Mouse (Mus musculus) spleen, adult 2 months (tissue): ENCODE data around the gene Rpgrip1. TPM values are rescaled to one million over a fixed set of nuclear protein-coding genes. Genes with fewer than 3 reads are reported as not detected.
A peak's percentile ranks its signal among the peaks of the same experiment; 100 is the strongest.

Experiments
- DNase-seq, 2 experiments: peaks; one replicate each; pipeline versions ENCODE4 v3.0.0 to v3.0.0-alpha.2; 2012 to 2021; ENCODE audit warnings: low spot score in 2 of 2, low read depth in 1 of 2
- H3K27ac ChIP-seq: fragments of 200-500 bp; 2 replicates; pipeline ENCODE4 v1.5.1; 2012; ENCODE audit warnings: low read length, inconsistent platforms; ENCODE audit not compliant: insufficient read depth
- H3K27me3 ChIP-seq: fragments of 200-500 bp; 2 replicates; pipeline ENCODE4 v1.6.1; 2012; ENCODE audit warnings: mild to moderate bottlenecking, moderate library complexity, low read length, inconsistent platforms; ENCODE audit not compliant: control insufficient read depth, insufficient read depth
- H3K36me3 ChIP-seq: fragments of 200-500 bp; 2 replicates; pipeline ENCODE4 v1.6.1; 2012; ENCODE audit warnings: mild to moderate bottlenecking, low read length, inconsistent platforms; ENCODE audit not compliant: control insufficient read depth, insufficient read depth
- H3K4me1 ChIP-seq: fragments of 200-500 bp; 2 replicates; pipeline ENCODE4 v1.6.1; 2011; ENCODE audit warnings: inconsistent platforms; ENCODE audit not compliant: control insufficient read depth, insufficient read depth, insufficient read length
- H3K4me3 ChIP-seq: fragments of 200-500 bp; 2 replicates; pipeline ENCODE4 v1.5.1; 2011; ENCODE audit warnings: mild to moderate bottlenecking, inconsistent platforms; ENCODE audit not compliant: insufficient read depth, insufficient read length; ENCODE audit errors: extremely low read depth
- CTCF ChIP-seq: fragments of 200-500 bp; IDR thresholded peaks from 2 replicates; pipeline ENCODE4 v1.5.1; 2011; ENCODE audit warnings: mild to moderate bottlenecking, inconsistent platforms; ENCODE audit not compliant: insufficient read depth, insufficient read length, insufficient replicate concordance; ENCODE audit errors: extremely low read depth
- POLR2A ChIP-seq: fragments of 200-500 bp; IDR thresholded peaks from 2 replicates; pipeline ENCODE4 v1.6.1; 2011; ENCODE audit warnings: low read depth, low read length, inconsistent platforms
- WGBS: fragments of 180-500 bp; shearing (Covaris S2); methylation state at CpG from one replicate; pipeline ENCODE4 v1.1.7; 2018; 5-methylcytosine and 5-hydroxymethylcytosine counted together
- polyA plus RNA-seq: library from polyadenylated mRNA; depleted of rRNA; stranded (reverse); fragments of >200 nt; gene quantifications from 2 replicates; pipeline ENCODE4 v1.2.3, GENCODE M21; 2012

Gene Rpgrip1
- polyA plus RNA-seq, 1 experiment = 12.8 TPM

DNA sequence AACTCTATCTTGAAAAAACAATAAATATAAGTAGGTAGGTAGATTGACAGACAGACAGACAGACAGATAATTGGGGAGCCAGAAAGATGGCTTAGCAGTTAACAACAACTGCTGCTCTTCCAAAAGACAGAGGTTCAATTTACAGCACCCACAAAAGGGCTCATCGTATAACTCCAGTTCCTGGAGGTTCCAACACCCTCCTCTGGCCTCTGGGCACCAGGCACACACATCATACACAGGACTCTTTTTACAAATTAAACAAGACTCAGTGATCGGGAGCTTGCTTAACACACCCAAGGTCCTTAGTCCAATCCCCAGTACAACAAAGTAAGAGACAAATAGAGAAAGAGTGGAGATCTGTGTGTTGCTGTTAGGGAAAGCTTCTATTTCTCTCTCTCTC lies 5.2 kb upstream of the Rpgrip1 start:
- H3K27me3 ChIP-seq = no peaks in the 10 kb centered on the region
- H3K4me3 ChIP-seq = no peak overlapping the region
- TF ChIP-seq CTCF (no peak), POLR2A (no peak)
- 91% methylated on average over 2 of the region's 2 CpGs for WGBS
- DNase-seq = no peak
- H3K27ac ChIP-seq = no peak overlapping the region
- H3K36me3 ChIP-seq = 0 out of 2 replicates have a peak, but pooled peaks cover 1% of the 10 kb centered on the region
- peaks cover 4% of the 10 kb centered on the region for H3K4me1 ChIP-seq

DNA sequence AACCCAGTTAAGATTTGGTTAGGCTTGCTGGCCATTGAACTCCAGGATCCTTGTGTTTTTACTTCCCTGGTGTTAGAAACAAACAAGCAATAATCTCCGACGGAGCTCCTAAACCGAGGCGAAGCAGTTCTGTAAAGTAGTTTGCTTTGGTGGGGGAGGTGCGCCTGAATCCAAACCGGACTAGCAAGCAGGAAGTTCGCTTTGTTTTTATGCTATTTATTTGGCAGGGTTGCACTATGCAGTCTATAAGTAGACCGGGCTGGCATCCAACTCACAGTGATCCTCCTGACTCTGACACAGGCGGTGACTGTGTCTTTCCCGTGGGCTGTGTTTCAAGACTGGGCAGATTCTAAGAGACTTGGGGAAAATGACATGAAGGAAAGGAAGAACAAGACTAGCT lies 3.8 kb upstream of the Rpgrip1 start:
- Histone ChIP-seq H3K27me3 (no peaks in the 10 kb centered on the region), H3K36me3 (no peaks in the 10 kb centered on the region), H3K4me1 (no peaks in the 10 kb centered on the region), H3K4me3 (no peak overlapping the region), H3K27ac (peak overlapping the region; percentile 7)
- 24% methylated on average over 10 of the region's 10 CpGs for WGBS
- TF ChIP-seq CTCF = no peak
- TF ChIP-seq POLR2A = no peak
- DNase-seq = peak in 1 of 2 experiments; percentile 13

DNA sequence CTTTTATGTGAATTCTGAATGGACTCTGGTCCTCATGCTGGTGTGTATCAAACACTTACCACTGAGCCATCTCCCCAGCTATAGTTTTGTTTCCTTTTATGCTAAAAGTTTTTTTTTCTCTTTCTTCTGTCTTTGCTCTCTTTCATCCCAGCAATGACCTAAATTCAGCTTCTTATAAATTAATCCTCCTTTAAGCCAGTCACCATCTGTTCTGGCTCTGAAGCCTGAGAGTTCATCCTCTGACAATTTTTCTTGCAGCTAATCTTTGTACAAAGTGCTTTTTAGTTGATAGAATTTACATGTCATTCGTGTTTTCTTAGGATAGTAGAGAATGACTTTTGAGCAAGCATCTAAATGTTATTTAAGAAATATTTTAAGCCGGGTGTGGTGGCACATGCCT lies 2.5 kb upstream of the Rpgrip1 start:
- H3K36me3 ChIP-seq = no peaks in the 10 kb centered on the region
- H3K27ac ChIP-seq = no peak overlapping the region
- WGBS = 94% methylated on average over 2 of the region's 2 CpGs
- DNase-seq = no peak
- H3K4me3 ChIP-seq = no peak overlapping the region
- H3K4me1 ChIP-seq = no peaks in the 10 kb centered on the region
- H3K27me3 ChIP-seq = no peaks in the 10 kb centered on the region
- TF ChIP-seq POLR2A = no peak
- no peak for TF ChIP-seq CTCF

DNA sequence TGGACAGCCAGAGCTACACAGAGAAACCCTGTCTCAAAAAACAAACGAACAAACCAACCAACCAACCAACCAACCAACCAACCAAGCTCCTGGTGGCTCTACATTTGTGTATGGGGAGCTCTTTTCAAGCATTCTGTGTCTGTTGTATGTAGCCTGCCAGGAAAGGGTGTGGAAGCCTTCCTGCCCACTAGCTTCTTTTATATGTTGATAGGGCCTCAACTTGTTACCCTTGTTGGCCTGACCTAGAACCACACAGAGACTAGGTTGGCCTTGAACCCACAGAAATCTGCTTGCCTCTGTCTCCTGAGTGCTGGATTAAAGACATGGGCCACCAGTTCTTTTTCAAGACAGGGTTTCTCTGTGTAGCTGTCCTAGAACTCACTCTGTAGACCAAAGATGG lies 3.6 kb downstream of the Rpgrip1 start:
- Histone ChIP-seq H3K4me3 (no peak overlapping the region), H3K4me1 (no peaks in the 10 kb centered on the region), H3K27me3 (no peaks in the 10 kb centered on the region), H3K36me3 (no peaks in the 10 kb centered on the region), H3K27ac (no peak overlapping the region)
- WGBS = 63% methylated on average over 1 of the region's 1 CpGs
- DNase-seq = no peak
- TF ChIP-seq CTCF (no peak), POLR2A (no peak)

DNA sequence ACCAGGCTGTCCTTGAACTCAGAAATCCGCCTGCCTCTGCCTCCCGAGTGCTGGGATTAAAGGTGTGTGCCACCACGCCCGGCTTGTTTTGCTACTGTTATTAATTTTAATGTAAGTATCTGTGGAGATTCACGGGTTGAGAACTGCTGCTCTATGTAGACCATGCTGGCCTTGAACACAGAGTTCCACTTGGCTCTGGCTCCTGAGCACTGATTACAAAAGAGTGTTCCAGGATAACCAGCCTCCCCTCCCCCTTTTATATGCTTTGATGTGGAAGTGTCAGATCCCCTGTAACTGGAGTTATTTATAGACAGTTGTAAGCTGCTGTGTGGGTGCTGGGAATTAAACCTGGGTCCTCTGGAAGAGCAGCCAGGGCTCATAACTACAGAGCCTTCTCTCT lies 6.7 kb downstream of the Rpgrip1 start:
- WGBS = 95% methylated on average over 5 of the region's 5 CpGs
- H3K4me3 ChIP-seq = no peak overlapping the region
- no peak overlapping the region for H3K27ac ChIP-seq
- no peaks in the 10 kb centered on the region for H3K36me3 ChIP-seq
- no peaks in the 10 kb centered on the region for H3K27me3 ChIP-seq
- DNase-seq = no peak
- TF ChIP-seq POLR2A (no peak), CTCF (no peak)
- no peaks in the 10 kb centered on the region for H3K4me1 ChIP-seq

DNA sequence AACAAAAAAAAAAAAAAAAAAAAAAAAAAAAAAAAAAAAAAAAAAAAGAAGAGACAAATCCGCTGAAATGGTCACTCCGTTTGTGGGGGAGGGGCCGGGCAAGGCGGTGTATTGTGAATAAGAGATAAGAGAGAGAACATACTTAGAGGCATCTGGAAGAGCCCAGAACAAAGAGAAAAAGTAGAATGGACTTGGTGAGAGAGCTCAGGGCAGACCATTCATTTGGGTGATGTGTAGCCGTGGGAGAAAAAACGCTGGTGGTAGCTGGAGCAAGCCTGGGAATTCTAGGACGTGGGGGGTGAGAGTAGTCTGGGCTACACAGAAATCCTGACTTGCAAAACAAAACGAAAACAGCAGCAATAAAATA lies 7.9 kb downstream of the Rpgrip1 start:
- no peaks in the 10 kb centered on the region for H3K27me3 ChIP-seq
- no peaks in the 10 kb centered on the region for H3K4me1 ChIP-seq
- TF ChIP-seq POLR2A = no peak
- no peak for TF ChIP-seq CTCF
- H3K36me3 ChIP-seq = no peaks in the 10 kb centered on the region
- WGBS = 59% methylated on average over 8 of the region's 8 CpGs
- DNase-seq = no peak
- H3K4me3 ChIP-seq = no peak overlapping the region
- no peak overlapping the region for H3K27ac ChIP-seq

DNA sequence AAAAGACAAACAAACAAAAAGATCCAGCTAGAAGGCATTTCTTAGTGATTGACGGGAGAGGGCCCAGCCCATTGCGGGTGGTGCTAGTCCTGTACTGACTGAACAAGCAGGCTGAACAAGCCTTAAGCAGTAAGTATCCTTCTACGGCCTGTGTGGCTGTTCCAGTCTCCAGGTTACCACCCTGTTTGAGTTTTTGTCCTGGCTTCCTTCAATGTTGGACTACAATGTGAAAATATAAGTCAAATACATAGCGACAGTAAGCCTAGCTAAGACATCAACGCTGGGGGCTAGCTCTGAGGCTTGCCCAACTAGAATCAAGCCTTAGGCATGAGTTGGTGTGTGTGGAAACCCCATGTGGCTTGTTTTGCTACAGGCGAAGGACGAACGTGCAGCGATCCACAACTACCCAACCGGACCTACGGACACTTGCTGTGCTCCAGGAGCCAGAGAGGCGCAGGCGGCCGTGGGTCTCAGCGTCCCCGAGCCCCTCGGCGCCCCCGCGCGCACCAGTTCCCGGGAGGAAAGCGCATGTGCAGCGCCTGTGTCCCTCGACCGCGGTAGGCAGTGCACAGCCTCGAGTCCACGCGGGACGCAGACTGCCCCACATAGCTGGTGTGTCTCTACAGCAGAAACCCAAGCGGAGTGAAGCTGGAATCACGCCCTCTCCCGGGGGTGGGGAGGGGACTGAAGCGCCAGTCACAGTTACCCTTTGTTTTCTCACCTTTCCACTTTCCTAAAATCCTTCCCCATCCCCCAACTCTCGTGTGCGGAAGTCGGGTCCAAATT lies 8.5 kb downstream of the Rpgrip1 start:
- H3K4me1 ChIP-seq = no peaks in the 10 kb centered on the region
- WGBS = 6% methylated on average over 38 of the region's 38 CpGs
- peak overlapping the region; percentile 55 for H3K4me3 ChIP-seq
- H3K27me3 ChIP-seq = no peaks in the 10 kb centered on the region
- TF ChIP-seq POLR2A (no peak), CTCF (no peak)
- H3K36me3 ChIP-seq = no peaks in the 10 kb centered on the region
- peak in 1 of 2 experiments; percentile 18 for DNase-seq
- H3K27ac ChIP-seq = no peak overlapping the region
